Mouse (Mus musculus): Measurements from ENCODE around the gene 4933427D14Rik.

The 4933427D14Rik gene

GRCm38 (mm10) chr11:72104223-72104622 lies 103.0 kb downstream of the 4933427D14Rik start:
- DNase-seq (ENCODE audit: low spot score in 2 of 2), result no peak

All from spleen, postnatal 36 days (tissue).